Mouse (Mus musculus) heart, postnatal 10 days (tissue): ENCODE data around the gene Adar. TPM values are rescaled to one million over a fixed set of nuclear protein-coding genes. Genes with fewer than 3 reads are reported as not detected.
"Not testable (repeated sequence)": the region's sequence is repeated elsewhere in the genome, so short reads cannot be mapped to it uniquely, and the experiment has no call there.

Source experiments
- DNase-seq, 2 experiments: peaks; one replicate each; pipeline ENCODE4 v3.0.0; 2021
- intact Hi-C: fragments of 180-260 bp; cut with DNase I; formaldehyde crosslinking; loops from one replicate; pipeline ENCODE4 v1.15.1; 2025
- total RNA-seq, 2 experiments: library from RNA; stranded (reverse); gene quantifications; 2 replicates each; pipeline ENCODE4 v1.2.3; 2021

Gene Adar
- total RNA-seq, 2 experiments from 2014 or later, result 14.3 to 16.2 TPM

DNA sequence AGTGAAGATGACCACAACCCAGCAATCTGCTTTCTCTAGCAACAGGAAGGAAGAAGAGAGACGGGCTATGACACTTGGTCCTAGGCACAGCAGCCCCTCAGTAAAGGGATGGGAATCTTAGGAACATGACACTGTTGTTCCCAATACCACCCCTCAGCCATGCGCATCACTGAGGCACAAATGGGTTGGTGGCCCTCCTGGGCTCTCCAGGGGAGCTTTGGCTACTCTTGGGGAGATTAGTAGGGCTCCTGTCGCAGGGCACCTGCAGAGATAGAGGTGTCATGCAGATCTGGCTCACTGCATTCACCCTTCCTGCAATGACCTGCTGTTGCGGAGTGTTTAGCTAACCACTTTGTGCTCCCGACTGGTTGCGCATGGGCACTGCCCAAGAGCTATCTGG is 71.5 kb downstream of the Adar start:
- no peak for DNase-seq
- intact Hi-C loops, result loop anchor here (10.0 kb wide), 2 partner anchors 169 to 289 kb away; partner anchors contain the start of gene Tpm3

DNA sequence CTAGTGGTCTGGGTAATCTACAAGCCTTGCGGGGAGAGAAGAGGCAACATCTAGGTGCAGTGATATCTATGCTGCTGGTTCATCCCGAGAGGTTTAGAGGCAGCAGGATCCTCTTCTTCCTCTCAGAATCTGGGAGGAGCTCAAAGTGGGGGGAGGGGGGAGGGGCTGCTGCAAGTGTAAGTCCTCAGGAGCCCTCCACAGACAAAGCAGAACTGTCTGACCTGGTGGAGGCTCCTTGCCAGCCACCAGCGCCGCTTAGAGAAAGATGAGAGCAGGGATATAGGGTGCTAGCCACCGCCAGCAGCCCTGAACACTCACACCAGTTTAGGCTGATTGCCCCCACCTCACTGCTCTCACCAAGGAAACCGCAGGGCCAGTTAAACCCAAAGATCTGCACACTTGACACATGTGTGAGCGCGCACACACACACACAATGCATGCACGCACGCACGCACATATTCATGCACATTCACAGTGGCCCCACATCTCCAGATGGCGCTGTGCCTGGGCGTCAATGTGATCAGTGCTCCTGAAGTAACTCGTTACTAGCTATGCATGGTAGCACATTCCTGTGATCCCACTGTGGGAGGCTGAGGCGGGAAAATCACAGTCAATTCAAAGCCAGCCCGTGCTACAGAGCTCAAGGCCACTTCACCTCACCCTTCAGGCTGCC is 74.0 kb downstream of the Adar start:
- intact Hi-C loops, result loop anchor here (10.0 kb wide), 2 partner anchors 166 to 286 kb away; partner anchors contain the start of gene Tpm3
- no peak for DNase-seq

GRCm38 (mm10) chr3:89794616-89795015 is 79.8 kb downstream of the Adar start:
- intact Hi-C loops, result no loop called here

GRCm38 (mm10) chr3:89795746-89796145 is 80.9 kb downstream of the Adar start:
- intact Hi-C loops, result no loop called here

More at GRCm38 (mm10) chr3:89794616-89795015, 79.8 kb downstream of the Adar start:
- DNase-seq, result no peak

GRCm38 (mm10) chr3:89796358-89796757 is 81.5 kb downstream of the Adar start:
- intact Hi-C loops, result no loop called here
- DNase-seq, result peak; percentile 28 to 42

More at GRCm38 (mm10) chr3:89795746-89796145, 80.9 kb downstream of the Adar start:
- DNase-seq, result peak in 1 of 2 experiments; percentile 21

DNA sequence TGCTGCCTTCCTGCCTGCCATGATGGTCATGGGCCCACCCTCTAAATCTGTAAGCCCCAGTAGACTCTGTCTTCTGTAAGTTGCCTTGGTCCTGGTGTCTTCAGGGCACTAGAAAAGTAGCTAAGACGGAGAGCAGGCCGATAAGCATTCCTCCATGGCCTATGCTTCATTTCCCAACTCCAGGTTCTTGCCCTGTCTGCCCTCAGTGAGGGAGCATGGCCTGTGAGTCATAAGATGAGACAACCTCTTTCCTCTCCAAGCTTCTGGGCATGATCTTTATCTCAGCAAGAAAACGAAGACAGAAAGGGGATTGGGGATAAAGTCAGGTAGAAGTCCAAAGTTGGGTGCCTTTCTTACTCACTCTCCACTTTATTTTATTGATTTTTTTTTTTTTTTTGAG is 83.7 kb downstream of the Adar start:
- no peak for DNase-seq
- intact Hi-C loops, result no loop called here

DNA sequence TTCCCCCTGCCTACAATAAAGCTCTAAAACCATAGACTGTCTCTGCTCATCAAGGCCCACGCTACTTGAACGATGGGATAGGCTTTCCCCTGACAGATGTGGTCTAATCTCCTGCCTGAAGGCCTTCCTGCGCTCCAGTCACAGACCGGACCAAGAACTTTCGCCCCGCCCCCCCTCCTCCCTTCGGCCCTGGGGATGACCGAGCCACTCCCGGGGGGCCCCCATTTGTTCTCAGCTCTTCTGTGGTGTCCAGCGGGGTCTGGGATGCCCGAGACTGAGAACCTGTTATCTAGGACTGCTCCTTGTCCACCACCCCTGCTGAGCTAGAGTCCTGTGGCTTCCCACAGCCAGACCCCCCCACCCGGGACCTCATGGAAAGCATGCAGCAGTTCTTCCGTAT is 84.7 kb downstream of the Adar start:
- DNase-seq, result no peak
- intact Hi-C loops, result no loop called here

- DNase-seq, intact Hi-C loops: not testable (repeated sequence)
These were observed 85.3 kb downstream of the Adar start for GRCm38 (mm10) chr3:89800078-89800477.

GRCm38 (mm10) chr3:89800774-89801506 is 86.1 kb downstream of the Adar start:
- intact Hi-C loops, result no loop called here

DNA sequence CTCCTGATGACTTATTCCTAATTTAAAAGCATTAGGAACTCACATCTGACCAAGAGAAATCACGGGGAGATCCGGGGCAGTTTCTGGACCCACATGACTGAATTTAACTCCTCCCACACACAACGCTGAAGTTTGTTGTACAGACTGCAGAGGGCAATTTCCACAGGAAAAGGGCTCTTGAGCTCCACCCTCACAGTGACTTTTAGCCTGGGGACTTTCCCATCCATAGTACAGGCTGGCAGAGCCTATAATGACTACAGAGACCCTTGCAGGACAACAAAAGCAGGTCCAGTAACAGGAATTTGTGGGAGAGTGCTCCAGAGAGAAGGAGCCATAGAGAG is 86.7 kb downstream of the Adar start:
- intact Hi-C loops, result no loop called here
- peak in 1 of 2 experiments; percentile 31 for DNase-seq

More at GRCm38 (mm10) chr3:89800774-89801506, 86.1 kb downstream of the Adar start:
- DNase-seq, result no peak

DNA sequence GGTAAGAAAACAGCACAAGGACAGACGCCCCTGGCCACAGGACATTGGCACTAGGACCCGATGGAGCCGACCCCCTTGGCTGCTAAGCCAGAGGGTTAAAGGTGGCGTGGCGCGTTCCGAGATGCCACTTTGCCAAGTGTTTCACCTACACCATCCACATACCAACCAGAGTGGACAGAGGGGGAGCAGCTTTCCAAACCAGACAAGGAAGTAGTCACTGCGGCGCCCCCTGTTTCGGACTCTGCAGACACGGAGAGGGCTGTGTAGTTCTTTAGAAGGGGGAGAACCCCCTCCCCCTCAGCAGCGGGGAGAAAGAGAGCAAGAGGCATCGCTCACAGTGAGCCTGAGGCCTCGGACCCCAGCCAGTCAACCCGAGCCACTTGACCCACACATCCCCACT is 88.1 kb downstream of the Adar start:
- intact Hi-C loops, result no loop called here
- DNase-seq, result no peak

Other genes with a start within 250 kb of the Adar start
- gene Kcnn3, start 194.9 kb upstream of the Adar start, total RNA-seq, result 1 to 10 TPM; 7.4 to 8.8 TPM
- under 1 TPM; 0.12 to 0.22 TPM for gene Chrnb2, start 49.6 kb downstream of the Adar start, total RNA-seq
- 10 to 100 TPM; 32.3 to 37.3 TPM for gene Ube2q1, start 58.6 kb downstream of the Adar start, total RNA-seq
- gene She, start 116.3 kb downstream of the Adar start, total RNA-seq, result 10 to 100 TPM; 24.8 to 25.3 TPM
- gene Il6ra, start 198.2 kb downstream of the Adar start, total RNA-seq, result 1 to 10 TPM; 3.9 to 4.0 TPM
- 10 to 100 TPM; 56.2 to 58.1 TPM for gene Atp8b2, start 248.5 kb downstream of the Adar start, total RNA-seq